Mouse (Mus musculus): Measurements from ENCODE around the gene Filip1l.
"Not testable (repeated sequence)": the region's sequence is repeated elsewhere in the genome, so short reads cannot be mapped to it uniquely, and the experiment has no call there.

The Filip1l gene

GRCm38 (mm10) chr16:57356454-57356853 lies 3.6 kb downstream of the Filip1l start:
- no peak for DNase-seq

DNA sequence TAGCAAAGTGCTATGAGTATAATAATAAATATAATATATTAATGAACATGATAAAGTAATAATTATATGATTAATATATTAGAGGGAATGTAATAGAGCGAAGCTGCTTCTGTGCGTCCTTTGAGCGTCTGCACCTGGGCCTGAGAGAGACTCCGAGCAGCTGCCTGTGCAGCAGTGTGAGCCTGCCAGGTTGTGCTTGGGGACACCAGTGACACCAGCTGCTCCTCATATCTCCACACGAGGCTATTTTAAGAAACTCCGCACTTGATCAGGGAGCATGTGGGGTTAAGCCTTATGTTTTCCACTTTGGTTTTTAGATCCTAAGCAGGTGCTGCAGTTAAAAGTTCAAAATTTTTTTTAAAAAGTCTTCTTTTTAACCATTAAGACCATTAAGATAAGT lies 4.1 kb downstream of the Filip1l start:
- no peak for DNase-seq

- no peak for DNase-seq
Observed at GRCm38 (mm10) chr16:57359251-57359650, 6.4 kb downstream of the Filip1l start.

GRCm38 (mm10) chr16:57360785-57361184 lies 7.9 kb downstream of the Filip1l start:
- no peak for DNase-seq

- DNase-seq: no peak
Observed at GRCm38 (mm10) chr16:57362679-57363401, 9.9 kb downstream of the Filip1l start.

DNA sequence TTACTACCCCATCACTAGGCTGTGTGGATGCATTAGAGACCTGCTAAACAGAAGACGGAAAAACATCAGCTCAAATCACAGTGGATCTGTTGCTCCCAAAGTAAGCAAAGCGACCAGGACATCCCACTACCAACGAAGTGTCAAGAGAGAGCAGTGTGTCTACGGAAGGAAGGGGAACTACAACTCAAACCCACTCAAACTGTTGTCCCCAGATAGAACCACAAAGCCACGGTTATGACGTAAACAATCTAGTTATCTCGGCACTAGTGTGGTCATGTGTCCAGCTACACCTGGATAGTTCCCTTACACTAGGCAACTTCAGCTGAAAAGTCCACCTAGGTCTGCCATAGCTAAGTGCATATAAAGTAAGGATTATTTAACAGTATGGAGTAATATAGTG lies 11.6 kb downstream of the Filip1l start:
- DNase-seq: no peak

DNA sequence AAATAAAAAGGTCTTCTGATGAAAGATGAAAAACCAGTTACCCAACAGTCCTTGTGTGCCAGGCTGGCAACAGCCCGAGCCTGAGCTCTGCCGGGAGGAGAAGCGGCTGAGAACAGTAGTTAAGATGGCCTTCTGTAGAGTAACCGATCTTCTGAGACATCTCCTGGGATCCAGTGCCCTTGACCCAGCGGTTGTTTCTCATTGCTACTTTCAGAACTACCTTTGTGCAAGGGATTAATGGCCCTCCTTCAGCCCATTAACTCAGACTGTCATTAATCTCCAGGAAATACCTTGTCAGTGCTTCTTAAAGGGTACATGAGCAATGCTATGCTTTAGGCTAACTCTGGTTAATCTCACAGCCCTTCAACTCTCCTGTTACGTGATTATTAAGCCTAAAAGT lies 13.2 kb downstream of the Filip1l start:
- DNase-seq: no peak

DNA sequence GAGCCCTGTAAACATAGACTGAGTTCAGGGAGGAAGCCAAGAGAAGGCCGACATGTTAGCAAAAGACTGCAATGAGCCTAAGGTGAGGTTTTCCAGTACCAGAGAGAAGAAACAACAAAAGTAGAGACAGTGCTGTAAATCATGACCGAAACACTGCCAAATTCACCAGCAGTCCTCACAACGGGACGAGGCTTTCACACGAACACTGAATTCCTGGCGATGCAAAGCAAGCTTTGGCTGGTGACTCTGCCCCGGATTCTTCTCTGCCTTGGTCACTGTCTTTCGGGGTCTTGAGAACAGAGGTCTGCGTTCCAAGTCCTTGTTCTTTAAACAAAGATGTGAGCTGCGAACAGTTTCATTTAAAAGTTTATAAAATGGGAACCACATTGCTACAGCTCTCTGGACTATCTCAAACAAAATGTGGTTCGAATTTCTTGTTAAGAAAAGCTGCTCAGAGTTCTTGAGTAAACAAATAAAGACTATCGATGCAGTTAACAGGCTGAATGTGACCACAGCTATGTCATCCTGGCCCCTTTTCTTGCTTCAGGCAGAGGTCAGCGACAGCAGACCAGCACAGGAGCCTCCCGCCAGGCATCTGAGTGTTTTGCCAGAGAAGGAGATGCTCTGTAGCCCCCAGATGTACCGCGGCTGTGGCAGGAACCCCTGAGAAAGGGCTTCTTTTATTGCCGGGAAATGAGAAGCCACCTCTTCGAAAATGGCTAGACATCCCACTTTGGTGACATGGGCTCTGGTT lies 14.2 kb downstream of the Filip1l start:
- DNase-seq: no peak

DNA sequence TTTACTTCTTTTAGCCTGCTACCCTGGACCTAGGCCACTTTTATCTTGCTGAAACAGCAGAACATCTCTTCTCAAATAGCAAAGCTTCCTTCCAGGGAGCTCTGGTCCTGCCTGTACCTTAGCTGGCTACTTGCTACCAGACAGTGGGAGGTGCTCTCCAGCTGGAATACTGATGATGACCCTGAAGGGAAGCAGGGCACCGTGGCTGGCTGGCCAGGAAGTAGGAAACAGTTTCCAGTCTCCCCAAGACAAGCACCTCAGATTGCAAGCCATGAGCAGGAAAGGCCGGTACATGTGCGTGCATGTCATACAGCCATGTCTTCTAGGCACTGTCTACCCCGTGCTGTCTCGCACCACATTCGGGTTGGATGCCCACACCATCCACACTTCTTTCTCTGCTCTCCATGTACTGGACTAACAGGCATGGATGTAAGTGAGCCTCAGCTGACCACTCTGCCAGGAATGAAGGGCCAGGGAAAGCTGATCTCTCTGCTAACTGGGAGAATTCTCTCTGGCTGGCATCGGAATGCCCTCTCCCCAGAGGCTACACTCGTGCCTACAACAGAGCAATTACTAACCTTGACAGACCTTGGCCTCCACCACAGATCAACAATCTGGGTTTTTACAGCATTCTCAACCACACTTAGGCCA lies 17.1 kb downstream of the Filip1l start:
- no peak for DNase-seq

DNA sequence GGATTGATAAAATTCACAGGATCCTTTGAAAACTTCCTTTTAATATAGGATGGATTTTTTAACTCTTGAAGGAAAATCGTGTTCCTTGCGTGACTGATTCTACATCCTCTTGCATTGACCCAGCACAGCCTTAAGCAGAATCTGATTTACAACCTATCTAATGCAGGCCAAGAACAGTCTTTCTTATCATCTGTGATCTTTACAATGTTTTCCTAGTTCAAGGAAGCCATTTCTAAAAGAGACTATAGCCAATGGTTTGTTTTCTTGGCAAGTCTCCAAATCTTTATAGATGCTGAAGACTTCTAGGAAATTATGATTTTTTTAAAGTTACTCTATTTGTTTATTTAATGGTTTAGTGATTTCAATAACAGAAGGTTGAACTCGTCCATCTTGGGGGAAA lies 19.3 kb downstream of the Filip1l start:
- no peak for DNase-seq

- DNase-seq: no peak
Observed at GRCm38 (mm10) chr16:57375248-57375837, 22.4 kb downstream of the Filip1l start.

DNA sequence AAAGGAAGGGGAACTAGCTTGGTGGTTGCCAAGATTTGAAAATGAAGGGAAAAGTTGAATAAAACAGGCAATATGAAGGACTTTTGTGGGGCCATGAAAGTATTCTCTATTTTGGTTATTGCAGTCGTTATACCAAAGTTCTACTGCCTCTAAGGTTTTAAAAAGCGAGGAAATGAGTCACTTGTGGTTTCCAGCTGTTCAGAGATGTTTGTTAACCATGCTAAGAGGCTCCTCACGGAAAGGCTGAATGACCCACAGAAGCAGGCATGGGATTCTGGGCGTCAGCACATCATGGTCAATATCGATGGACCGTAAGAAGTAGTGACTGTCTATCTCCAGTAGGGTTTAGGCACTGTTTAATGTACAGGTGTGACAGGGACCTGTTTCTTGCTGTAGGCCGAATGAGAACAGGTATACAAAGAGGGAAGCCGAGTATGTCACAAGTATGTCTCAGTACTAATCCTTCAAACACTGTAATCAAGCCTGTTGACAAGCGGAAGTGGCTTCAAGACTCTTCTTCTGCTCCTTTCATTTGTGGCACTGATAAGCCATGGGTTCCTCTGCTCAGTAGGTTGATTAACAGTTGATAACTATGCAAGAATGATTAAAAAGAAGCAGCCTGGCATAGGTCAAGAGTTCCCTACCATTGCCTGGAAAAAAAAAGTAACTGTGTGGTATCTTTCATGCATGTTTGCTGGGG lies 25.9 kb downstream of the Filip1l start:
- DNase-seq: no peak

DNA sequence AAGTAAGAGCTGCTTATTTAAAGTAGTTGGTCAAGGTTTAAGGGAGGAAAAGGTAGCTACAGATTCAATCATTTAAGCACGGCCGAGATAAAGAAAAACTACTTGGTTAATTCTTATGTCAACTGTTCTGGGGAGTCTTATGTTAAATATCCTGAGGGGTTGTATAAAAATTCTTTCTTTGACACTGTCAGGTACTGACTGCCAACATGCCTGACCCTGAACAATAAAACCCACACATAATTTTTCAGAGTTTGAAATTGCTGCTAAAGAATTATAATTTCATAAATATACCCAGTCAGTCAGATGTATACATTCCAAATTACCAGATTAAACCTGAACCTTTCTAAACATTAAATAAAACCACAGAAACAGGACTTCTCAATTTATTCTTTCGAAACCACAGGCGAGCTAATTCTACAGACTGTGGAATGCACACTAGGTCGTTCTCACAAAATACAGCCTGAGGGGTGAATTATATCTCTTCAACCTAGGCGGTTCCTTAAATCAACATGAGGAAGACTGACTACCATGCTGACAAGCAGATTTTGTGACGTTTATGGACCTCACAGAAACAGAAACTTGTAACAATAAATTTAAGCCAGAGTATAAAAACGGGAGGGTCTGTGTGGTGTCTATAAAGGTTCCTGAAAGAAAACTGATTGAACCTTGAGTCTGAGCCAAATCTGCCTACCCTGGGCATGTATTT lies 30.5 kb downstream of the Filip1l start:
- no peak for DNase-seq

GRCm38 (mm10) chr16:57384274-57384673 lies 31.4 kb downstream of the Filip1l start:
- DNase-seq: no peak

- DNase-seq: no peak
Observed at GRCm38 (mm10) chr16:57389566-57390251, 36.8 kb downstream of the Filip1l start.

DNA sequence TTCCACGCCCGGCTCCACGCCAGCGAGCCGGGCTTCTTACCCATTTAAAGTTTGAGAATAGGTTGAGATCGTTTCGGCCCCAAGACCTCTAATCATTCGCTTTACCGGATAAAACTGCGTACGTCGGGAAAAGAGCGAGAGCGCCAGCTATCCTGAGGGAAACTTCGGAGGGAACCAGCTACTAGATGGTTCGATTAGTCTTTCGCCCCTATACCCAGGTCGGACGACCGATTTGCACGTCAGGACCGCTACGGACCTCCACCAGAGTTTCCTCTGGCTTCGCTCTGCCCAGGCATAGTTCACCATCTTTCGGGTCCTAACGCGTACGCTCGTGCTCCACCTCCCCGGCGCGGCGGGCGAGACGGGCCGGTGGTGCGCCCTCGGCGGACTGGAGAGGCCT lies 38.3 kb downstream of the Filip1l start:
- not testable (repeated sequence) for DNase-seq

DNA sequence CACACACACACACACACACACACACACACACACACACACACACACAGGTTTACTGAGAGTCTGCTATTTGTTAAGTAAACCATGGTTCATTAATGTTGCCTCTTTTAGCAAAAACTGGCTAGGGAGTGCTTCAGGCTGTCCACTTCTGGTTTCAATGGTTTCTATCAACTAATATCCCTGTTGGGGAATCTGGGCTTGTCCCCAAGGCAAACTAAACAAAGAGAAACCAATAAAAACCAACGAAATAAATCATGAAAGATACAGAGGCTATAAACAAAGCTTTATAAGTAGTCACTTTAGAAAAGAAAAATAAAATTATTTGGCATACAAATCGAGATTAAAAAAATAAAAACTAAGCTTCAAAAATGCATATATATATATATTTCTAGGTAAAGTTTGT lies 39.6 kb downstream of the Filip1l start:
- DNase-seq: no peak

- no peak for DNase-seq
Observed at GRCm38 (mm10) chr16:57393161-57393560, 40.3 kb downstream of the Filip1l start.

DNA sequence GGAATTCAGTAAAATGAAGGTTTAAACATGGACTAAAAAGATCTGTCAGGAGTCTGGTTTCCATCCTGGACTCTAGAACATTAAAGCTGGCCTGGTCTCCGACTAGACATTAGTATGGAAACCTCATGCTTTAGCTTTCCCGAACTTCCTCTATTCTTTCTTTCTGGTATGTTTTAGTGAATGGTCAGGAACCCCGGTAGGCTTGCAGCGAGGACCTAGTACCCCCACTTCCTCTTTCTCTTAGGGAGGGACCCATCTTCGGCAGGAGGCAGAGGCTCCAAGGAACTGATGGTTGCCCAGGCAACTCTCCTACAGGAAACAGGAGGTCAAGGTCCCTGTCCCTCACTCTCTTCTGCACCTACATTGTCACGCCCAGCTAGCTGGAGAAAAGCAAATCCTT lies 43.4 kb downstream of the Filip1l start:
- no peak for DNase-seq

GRCm38 (mm10) chr16:57397845-57398244 lies 45.0 kb downstream of the Filip1l start:
- no peak for DNase-seq

GRCm38 (mm10) chr16:57398387-57399214 lies 45.7 kb downstream of the Filip1l start:
- peak in 1 of 2 experiments; percentile 28 for DNase-seq

Measured in thymus, adult 18-20 months (tissue).